ENCODE assay signal across 8 mouse cellular contexts in genomic region chr16:85801252-85801651, GRCm38 (mm10). TPM values are rescaled to one million over a fixed set of nuclear protein-coding genes. Genes with fewer than 3 reads are reported as not detected.
DNase-seq lines count a peak whose midpoint lies in the region; ATAC-seq lines count a peak whose summit lies in the region.

No protein-coding gene starts in this region.

- peak; percentile 90 for ATAC-seq in intestine, embryonic 16.5 days
- ATAC-seq in megakaryocyte-erythroid progenitor cell, adult 5-6 weeks (replicated peaks; ENCODE audit: low FRiP score, low TSS enrichment, poor library complexity, severe bottlenecking), result peak; percentile 63

- intact Hi-C loops in left cerebral cortex, postnatal 36 days (cut with DNase I), result loop anchor here (10.0 kb wide), 1 partner anchor 1594 kb away; no protein-coding TSS in a partner anchor

- H3K4me2 ChIP-seq in intestine, embryonic 16.5 days (ENCODE audit: low read depth, low read length), result peak overlapping the region; percentile 95

- H3K27ac ChIP-seq in intestine, embryonic 16.5 days (ENCODE audit: low read length), result peak overlapping the region; percentile 95

- H3K9me3 ChIP-seq in intestine, embryonic 16.5 days (ENCODE audit: control insufficient read depth, low read length), result no peaks in the 10 kb centered on the region

- no peaks in the 10 kb centered on the region for H3K27me3 ChIP-seq in intestine, embryonic 16.5 days (replicated peaks; ENCODE audit: control insufficient read depth, insufficient read depth, low read length)

- peak overlapping the region; percentile 76 for H3K4me3 ChIP-seq in intestine, embryonic 16.5 days (ENCODE audit: low read length)

- peak; percentile 76 for DNase-seq in adrenal gland, postnatal 25 days
- peak; percentile 89 for DNase-seq in embryo, embryonic 9.5 days (ENCODE audit: extremely low spot score)
- DNase-seq in gonadal fat pad, adult 2 months (ENCODE audit: low read depth), result peak; percentile 41
- DNase-seq in left cerebral cortex, postnatal 36 days (ENCODE audit: low spot score in 2 of 2), result peak; percentile 81 to 85
- DNase-seq in skeletal muscle tissue, adult 2 months (ENCODE audit: low read depth, low spot score), result peak; percentile 83
- no peak for DNase-seq in thymus, postnatal 14 days

- peaks cover 15% of the 10 kb centered on the region for H3K36me3 ChIP-seq in intestine, embryonic 16.5 days (ENCODE audit: control insufficient read depth, insufficient read depth, low read length)

- H3K4me1 ChIP-seq in intestine, embryonic 16.5 days (ENCODE audit: control insufficient read depth, insufficient read depth, low read length), result peaks cover 8% of the 10 kb centered on the region; the same call in 1 of the 2 replicates

- peak overlapping the region; percentile 86 for H3K9ac ChIP-seq in intestine, embryonic 16.5 days (ENCODE audit: low read depth, low read length)

- WGBS in intestine, embryonic 16.5 days, result 0% methylated on average over 23 of the region's 23 CpGs

RNA-seq across cellular contexts. Expression of gene Adamts1, which starts 1.7 kb away (rescaled TPM):
- 13.8 and 16.4 TPM in 2 replicates for total RNA-seq in adrenal gland, postnatal 25 days (2021)
- 32.9 and 39.2 TPM in 2 replicates for polyA plus RNA-seq in gonadal fat pad, adult 2 months (2012; rRNA removed)
- 22.4 TPM in 2 replicates for polyA plus RNA-seq in intestine, embryonic 16.5 days (2015; fragmentation: Nextera tagmentation; extraction: Ambion mirVana)
- total RNA-seq in left cerebral cortex, postnatal 36 days (2021), result 10 to 100 TPM in 1 of 2 experiments, 1 to 10 TPM in 1; 8.8 to 10.3 TPM
- not detected in 2 replicates for total RNA-seq in megakaryocyte-erythroid progenitor cell, adult 5-6 weeks (2014; fragmentation: Nextera tagmentation)
- total RNA-seq in megakaryocyte-erythroid progenitor cell, adult 5-6 weeks (2017), result 0.05 TPM in 1 of 2 replicates, not detected in the other

Comparison
In these comparisons a context has a peak if more than half of its experiments do, and no peak if none do; other contexts are left out.
1. RNA of gene Adamts1, which starts 1.7 kb away (total RNA-seq): 13.8 to 16.4 TPM in adrenal gland, postnatal 25 days and 8.8 to 10.3 TPM in left cerebral cortex, postnatal 36 days; 0.05 TPM in megakaryocyte-erythroid progenitor cell, adult 5-6 weeks; every median in the first group is over 4 times any median in the second.